20 mouse cellular contexts compared by ENCODE assay signal in the genomic region with DNA sequence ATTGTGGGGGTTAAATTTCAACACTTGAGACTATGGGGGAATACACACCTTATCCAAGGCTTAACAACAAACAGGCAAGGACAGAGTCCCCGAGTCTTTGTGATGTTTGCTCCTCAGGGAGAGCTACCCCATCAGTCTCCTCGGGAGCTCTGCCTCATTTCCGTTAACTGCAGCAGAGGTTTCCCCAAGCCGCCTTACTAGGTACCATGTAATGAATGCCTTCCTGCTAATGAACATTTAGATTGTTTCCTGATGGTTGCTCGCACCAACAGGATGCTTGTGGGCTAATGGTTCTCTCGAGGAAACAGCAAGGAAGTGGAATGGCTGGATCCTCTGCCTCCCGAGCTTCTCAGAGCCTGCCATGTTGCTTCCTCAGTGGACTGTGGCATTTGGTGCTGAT.
DNase-seq lines count a peak whose midpoint lies in the region; ATAC-seq lines count a peak whose summit lies in the region.
"Had no signal": no experiment of that assay in that cellular context is flagged by ENCODE, and none has a peak within 500 bp of the region (broad histone marks: within the 10 kb centered on the region; RNA-seq: fewer than 3 reads in every experiment).

No protein-coding gene starts in this region.

- no peaks in the 10 kb centered on the region for H3K36me3 ChIP-seq in heart, embryonic 11.5 days (ENCODE audit: control insufficient read depth, insufficient read depth, low read length)
- H3K36me3 ChIP-seq in midbrain, embryonic 13.5 days: no peaks in the 10 kb centered on the region
- H3K36me3 ChIP-seq in midbrain, embryonic 14.5 days (ENCODE audit: control insufficient read depth, insufficient read depth, low read length): no peaks in the 10 kb centered on the region
- H3K36me3 ChIP-seq in hindbrain, embryonic 16.5 days (ENCODE audit: control insufficient read depth, insufficient read depth, low read length): no peaks in the 10 kb centered on the region
- H3K36me3 ChIP-seq in neural tube, embryonic 14.5 days (ENCODE audit: control insufficient read depth, insufficient read depth, low read length): no peaks in the 10 kb centered on the region
- no peaks in the 10 kb centered on the region for H3K36me3 ChIP-seq in forebrain, embryonic 16.5 days (ENCODE audit: control insufficient read depth, insufficient read depth)
- H3K36me3 ChIP-seq in forebrain, embryonic 15.5 days: no peaks in the 10 kb centered on the region
- H3K36me3 ChIP-seq: embryonic facial prominence, embryonic 15.5 days; forebrain, embryonic 10.5 days; heart, embryonic 13.5 days had no signal

- no peaks in the 10 kb centered on the region for H3K9me3 ChIP-seq in heart, embryonic 11.5 days (replicated peaks; ENCODE audit: control insufficient read depth, low read length)
- H3K9me3 ChIP-seq in midbrain, embryonic 13.5 days: no peaks in the 10 kb centered on the region
- H3K9me3 ChIP-seq in midbrain, embryonic 14.5 days (ENCODE audit: control insufficient read depth, low read length): no peaks in the 10 kb centered on the region
- no peaks in the 10 kb centered on the region for H3K9me3 ChIP-seq in hindbrain, embryonic 16.5 days (ENCODE audit: control insufficient read depth, low read length)
- H3K9me3 ChIP-seq in neural tube, embryonic 14.5 days (ENCODE audit: control insufficient read depth, low read length): no peaks in the 10 kb centered on the region
- H3K9me3 ChIP-seq in forebrain, embryonic 16.5 days (ENCODE audit: control insufficient read depth, low read length): no peaks in the 10 kb centered on the region
- no peaks in the 10 kb centered on the region for H3K9me3 ChIP-seq in forebrain, embryonic 15.5 days
- H3K9me3 ChIP-seq: embryonic facial prominence, embryonic 15.5 days; forebrain, embryonic 10.5 days; heart, embryonic 13.5 days had no signal

- H3K4me1 ChIP-seq in heart, embryonic 11.5 days (ENCODE audit: control insufficient read depth, insufficient read depth, low read length): no peaks in the 10 kb centered on the region
- H3K4me1 ChIP-seq in midbrain, embryonic 13.5 days (replicated peaks): peaks cover 28% of the 10 kb centered on the region
- H3K4me1 ChIP-seq in midbrain, embryonic 14.5 days (ENCODE audit: control insufficient read depth, insufficient read depth, low read length): peaks cover 11% of the 10 kb centered on the region; the same call in 1 of the 2 replicates
- H3K4me1 ChIP-seq in hindbrain, embryonic 16.5 days (ENCODE audit: control insufficient read depth, insufficient read depth, low read depth, low read length): peaks cover 4% of the 10 kb centered on the region
- H3K4me1 ChIP-seq in neural tube, embryonic 14.5 days (ENCODE audit: control insufficient read depth, insufficient read depth, low read length): peaks cover 10% of the 10 kb centered on the region
- no peaks in the 10 kb centered on the region; the same call in 1 of the 2 replicates for H3K4me1 ChIP-seq in forebrain, embryonic 16.5 days (replicated peaks; ENCODE audit: control insufficient read depth, insufficient read depth, low read length)
- H3K4me1 ChIP-seq in forebrain, embryonic 15.5 days: no peaks in the 10 kb centered on the region
- H3K4me1 ChIP-seq: embryonic facial prominence, embryonic 15.5 days; heart, embryonic 13.5 days had no signal

- no peak for ATAC-seq in heart, embryonic 11.5 days (replicated peaks; ENCODE audit: insufficient number of reproducible peaks, low FRiP score, low TSS enrichment)
- no peak for ATAC-seq in midbrain, embryonic 13.5 days
- ATAC-seq in midbrain, embryonic 14.5 days (ENCODE audit: low FRiP score, low TSS enrichment): no peak
- ATAC-seq in hindbrain, embryonic 16.5 days: peak; percentile 41; the same call in 1 of the 2 replicates
- ATAC-seq in neural tube, embryonic 14.5 days (ENCODE audit: low read depth): peak; percentile 44
- no peak for ATAC-seq in forebrain, embryonic 16.5 days
- ATAC-seq in forebrain, embryonic 15.5 days (replicated peaks): no peak
- ATAC-seq: forebrain, embryonic 14.5 days; intestine, embryonic 16.5 days had no signal

- H3K4me2 ChIP-seq in heart, embryonic 11.5 days: no peak overlapping the region
- no peak overlapping the region for H3K4me2 ChIP-seq in midbrain, embryonic 13.5 days (replicated peaks)
- no peak overlapping the region for H3K4me2 ChIP-seq in midbrain, embryonic 14.5 days (ENCODE audit: low read length)
- H3K4me2 ChIP-seq in hindbrain, embryonic 16.5 days (ENCODE audit: low read length): no peak overlapping the region
- H3K4me2 ChIP-seq in neural tube, embryonic 14.5 days (ENCODE audit: low read depth, low read length): no peak overlapping the region
- no peak overlapping the region for H3K4me2 ChIP-seq in forebrain, embryonic 16.5 days (ENCODE audit: low read length)
- H3K4me2 ChIP-seq in forebrain, embryonic 15.5 days (replicated peaks): no peak overlapping the region
- H3K4me2 ChIP-seq: embryonic facial prominence, embryonic 15.5 days; heart, embryonic 13.5 days had no signal

- H3K27ac ChIP-seq in heart, embryonic 11.5 days (ENCODE audit: low read depth, low read length): no peak overlapping the region
- peak overlapping the region; percentile 52; the same call in 1 of the 2 replicates for H3K27ac ChIP-seq in midbrain, embryonic 13.5 days
- no peak overlapping the region for H3K27ac ChIP-seq in midbrain, embryonic 14.5 days (replicated peaks; ENCODE audit: low read depth, low read length)
- H3K27ac ChIP-seq in hindbrain, embryonic 16.5 days (ENCODE audit: low read depth, low read length): no peak overlapping the region
- H3K27ac ChIP-seq in neural tube, embryonic 14.5 days (ENCODE audit: low read depth, low read length): peak overlapping the region; percentile 3; the same call in 1 of the 2 replicates
- H3K27ac ChIP-seq in forebrain, embryonic 16.5 days (ENCODE audit: low read length): no peak overlapping the region
- no peak overlapping the region for H3K27ac ChIP-seq in forebrain, embryonic 15.5 days (replicated peaks)
- H3K27ac ChIP-seq: embryonic facial prominence, embryonic 15.5 days; forebrain, embryonic 10.5 days; heart, embryonic 13.5 days had no signal

- 61% methylated on average over 7 of the region's 7 CpGs for WGBS in heart, embryonic 11.5 days (ENCODE audit: insufficient replicate concordance)
- 79% methylated on average over 7 of the region's 7 CpGs for WGBS in midbrain, embryonic 13.5 days
- 68% methylated on average over 7 of the region's 7 CpGs for WGBS in midbrain, embryonic 14.5 days
- 53% methylated on average over 7 of the region's 7 CpGs for WGBS in hindbrain, embryonic 16.5 days
- 24% methylated on average over 7 of the region's 7 CpGs for WGBS in neural tube, embryonic 14.5 days
- WGBS in forebrain, embryonic 16.5 days: 72% methylated on average over 7 of the region's 7 CpGs
- WGBS in forebrain, embryonic 15.5 days: 77% methylated on average over 7 of the region's 7 CpGs

- peak; percentile 55 for DNase-seq in heart, adult 11 months
- no peak for DNase-seq in midbrain, embryonic 14.5 days
- DNase-seq: adrenal gland, postnatal 10 days; cerebellum, adult 11-12 months; cerebellum, adult 9-11 months; cerebellum, postnatal 36 days; gastrocnemius, postnatal 14 days; heart, postnatal 36 days had no signal

- H3K4me3 ChIP-seq in heart, embryonic 11.5 days (ENCODE audit: low read depth, low read length): no peak overlapping the region
- H3K4me3 ChIP-seq in midbrain, embryonic 13.5 days (replicated peaks): no peak overlapping the region
- no peak overlapping the region for H3K4me3 ChIP-seq in midbrain, embryonic 14.5 days (replicated peaks; ENCODE audit: low read depth, low read length)
- H3K4me3 ChIP-seq in hindbrain, embryonic 16.5 days (ENCODE audit: low read length): no peak overlapping the region
- H3K4me3 ChIP-seq in neural tube, embryonic 14.5 days (ENCODE audit: low read depth, low read length): no peak overlapping the region
- H3K4me3 ChIP-seq in forebrain, embryonic 16.5 days (replicated peaks; ENCODE audit: low read length): no peak overlapping the region
- H3K4me3 ChIP-seq in forebrain, embryonic 15.5 days: no peak overlapping the region
- H3K4me3 ChIP-seq: embryonic facial prominence, embryonic 15.5 days; erythroblast, embryonic 14.5 days; forebrain, embryonic 10.5 days; heart, embryonic 13.5 days had no signal

- H3K9ac ChIP-seq in heart, embryonic 11.5 days (ENCODE audit: low read depth, low read length): no peak overlapping the region
- H3K9ac ChIP-seq in midbrain, embryonic 13.5 days (replicated peaks): no peak overlapping the region
- no peak overlapping the region for H3K9ac ChIP-seq in midbrain, embryonic 14.5 days (replicated peaks; ENCODE audit: low read length)
- no peak overlapping the region for H3K9ac ChIP-seq in hindbrain, embryonic 16.5 days (ENCODE audit: low read depth, low read length)
- H3K9ac ChIP-seq in neural tube, embryonic 14.5 days (replicated peaks; ENCODE audit: low read depth, low read length): no peak overlapping the region
- H3K9ac ChIP-seq in forebrain, embryonic 16.5 days (replicated peaks; ENCODE audit: low read depth, low read length): no peak overlapping the region
- no peak overlapping the region for H3K9ac ChIP-seq in forebrain, embryonic 15.5 days (replicated peaks)
- H3K9ac ChIP-seq: embryonic facial prominence, embryonic 15.5 days; heart, embryonic 13.5 days had no signal

- H3K27me3 ChIP-seq in heart, embryonic 11.5 days (ENCODE audit: control insufficient read depth, insufficient read depth, low read length): no peaks in the 10 kb centered on the region
- no peaks in the 10 kb centered on the region for H3K27me3 ChIP-seq in midbrain, embryonic 13.5 days
- H3K27me3 ChIP-seq in midbrain, embryonic 14.5 days (ENCODE audit: control insufficient read depth, insufficient read depth, low read length): no peaks in the 10 kb centered on the region
- H3K27me3 ChIP-seq in hindbrain, embryonic 16.5 days (replicated peaks; ENCODE audit: control insufficient read depth, insufficient read depth, low read length): no peaks in the 10 kb centered on the region
- H3K27me3 ChIP-seq in neural tube, embryonic 14.5 days (ENCODE audit: control insufficient read depth, insufficient read depth, low read length): no peaks in the 10 kb centered on the region
- H3K27me3 ChIP-seq in forebrain, embryonic 16.5 days (replicated peaks; ENCODE audit: control insufficient read depth, insufficient read depth, low read length): no peaks in the 10 kb centered on the region
- no peaks in the 10 kb centered on the region for H3K27me3 ChIP-seq in forebrain, embryonic 15.5 days
- H3K27me3 ChIP-seq: embryonic facial prominence, embryonic 15.5 days; heart, embryonic 13.5 days had no signal

Comparison
In these comparisons a context has a peak if more than half of its experiments do, and no peak if none do; other contexts are left out.
1. H3K27ac ChIP-seq: peak in midbrain, embryonic 13.5 days (single experiment) and neural tube, embryonic 14.5 days (single experiment); none in heart, embryonic 11.5 days (single experiment), midbrain, embryonic 14.5 days (single experiment), hindbrain, embryonic 16.5 days (single experiment), forebrain, embryonic 16.5 days (single experiment) and forebrain, embryonic 15.5 days (single experiment).
2. ATAC-seq: peak in hindbrain, embryonic 16.5 days (single experiment) and neural tube, embryonic 14.5 days (single experiment); none in heart, embryonic 11.5 days (single experiment), midbrain, embryonic 13.5 days (single experiment), midbrain, embryonic 14.5 days (single experiment), forebrain, embryonic 16.5 days (single experiment) and forebrain, embryonic 15.5 days (single experiment).